Mouse (Mus musculus) stomach, embryonic 15.5 days (tissue): ENCODE results near the gene Zhx3. TPM values are rescaled to one million over a fixed set of nuclear protein-coding genes. Genes with fewer than 3 reads are reported as not detected.
A peak's percentile ranks its signal among the peaks of the same experiment; 100 is the strongest.

ENCODE experiments used
- ATAC-seq: fragments of 200-750 bp; cut with Nextera tagmentation; 2 replicates; pipeline ENCODE4 v1.8.0; 2017; ENCODE audit warnings: low read depth, moderate number of reproducible peaks, moderate TSS enrichment; ENCODE audit not compliant: insufficient read depth, low FRiP score
- H3K27ac ChIP-seq: fragments of 300-500 bp; sonication (generic); 2 replicates; pipeline ENCODE4 v1.5.1; 2015; ENCODE audit warnings: mild to moderate bottlenecking, inconsistent platforms
- H3K27me3 ChIP-seq: fragments of 300-500 bp; sonication (generic); replicated peaks from 2 replicates; pipeline ENCODE4 v1.6.1; 2015; ENCODE audit warnings: inconsistent platforms
- H3K36me3 ChIP-seq: fragments of 300-500 bp; sonication (generic); 2 replicates; pipeline ENCODE4 v1.6.1; 2015; ENCODE audit warnings: inconsistent platforms
- H3K4me1 ChIP-seq: fragments of 300-500 bp; sonication (generic); 2 replicates; pipeline ENCODE4 v1.6.1; 2015; ENCODE audit warnings: inconsistent platforms
- H3K4me2 ChIP-seq: fragments of 300-500 bp; sonication (generic); 2 replicates; pipeline ENCODE4 v1.6.1; 2015; ENCODE audit warnings: mild to moderate bottlenecking, inconsistent platforms
- H3K4me3 ChIP-seq: fragments of 300-500 bp; sonication (generic); replicated peaks from 2 replicates; pipeline ENCODE4 v1.5.1; 2015; ENCODE audit warnings: inconsistent platforms
- H3K9ac ChIP-seq: fragments of 300-500 bp; sonication (generic); 2 replicates; pipeline ENCODE4 v1.6.1; 2015; ENCODE audit warnings: inconsistent platforms
- H3K9me3 ChIP-seq: fragments of 300-500 bp; sonication (generic); 2 replicates; pipeline ENCODE4 v1.6.1; 2016; ENCODE audit warnings: inconsistent platforms
- WGBS: fragments of 180-500 bp; shearing (Covaris S2); methylation state at CpG from one replicate; pipeline ENCODE4 v1.1.7; 2015; 5-methylcytosine and 5-hydroxymethylcytosine counted together
- polyA plus RNA-seq: library from polyadenylated mRNA; unstranded; fragments of >200 nt; fragmentation: Nextera tagmentation; extraction: Ambion mirVana; gene quantifications from 2 replicates; pipeline ENCODE4 v1.2.1, GENCODE M21; 2015

Gene Zhx3
- polyA plus RNA-seq, 1 experiment from 2014 or later, result 8.9 TPM

GRCm38 (mm10) chr2:160908607-160909006 lies 35.8 kb upstream of the Zhx3 start:
- Histone ChIP-seq H3K4me1 (peaks cover 10% of the 10 kb centered on the region; the same call in 1 of the 2 replicates), H3K27me3 (peaks cover 34% of the 10 kb centered on the region; the same call in 1 of the 2 replicates), H3K9me3 (no peaks in the 10 kb centered on the region), H3K36me3 (0 out of 2 replicates have a peak, but pooled peaks cover 5% of the 10 kb centered on the region), H3K4me2 (no peak overlapping the region), H3K27ac (no peak overlapping the region), H3K9ac (no peak overlapping the region), H3K4me3 (no peak overlapping the region)
- no peak for ATAC-seq
- 58% methylated on average over 18 of the region's 18 CpGs for WGBS

- Histone ChIP-seq H3K9ac (no peak overlapping the region), H3K27me3 (0 out of 2 replicates have a peak, but pooled peaks cover 12% of the 10 kb centered on the region), H3K4me3 (no peak overlapping the region), H3K4me1 (0 out of 2 replicates have a peak, but pooled peaks cover 2% of the 10 kb centered on the region), H3K36me3 (0 out of 2 replicates have a peak, but pooled peaks cover 5% of the 10 kb centered on the region), H3K9me3 (no peaks in the 10 kb centered on the region), H3K27ac (no peak overlapping the region), H3K4me2 (no peak overlapping the region)
- 78% methylated on average over 5 of the region's 5 CpGs for WGBS
- no peak for ATAC-seq
These were observed 33.3 kb upstream of the Zhx3 start for GRCm38 (mm10) chr2:160906101-160906500.

- ATAC-seq, result no peak
- H3K27me3 ChIP-seq, result 0 out of 2 replicates have a peak, but pooled peaks cover 6% of the 10 kb centered on the region
These were observed 32.5 kb upstream of the Zhx3 start for GRCm38 (mm10) chr2:160905301-160905700.

GRCm38 (mm10) chr2:160901656-160902412 lies 29.0 kb upstream of the Zhx3 start:
- no peak overlapping the region for H3K27ac ChIP-seq
- H3K4me3 ChIP-seq, result no peak overlapping the region
- H3K4me2 ChIP-seq, result no peak overlapping the region
- no peak overlapping the region for H3K9ac ChIP-seq
- 68% methylated on average over 7 of the region's 7 CpGs for WGBS
- no peaks in the 10 kb centered on the region for H3K9me3 ChIP-seq
- H3K27me3 ChIP-seq, result no peaks in the 10 kb centered on the region
- H3K4me1 ChIP-seq, result no peaks in the 10 kb centered on the region
- no peak for ATAC-seq
- H3K36me3 ChIP-seq, result no peaks in the 10 kb centered on the region

More at GRCm38 (mm10) chr2:160905301-160905700, 32.5 kb upstream of the Zhx3 start:
- Histone ChIP-seq H3K9ac (no peak overlapping the region), H3K4me3 (no peak overlapping the region), H3K36me3 (0 out of 2 replicates have a peak, but pooled peaks cover 5% of the 10 kb centered on the region), H3K4me1 (no peaks in the 10 kb centered on the region), H3K9me3 (no peaks in the 10 kb centered on the region), H3K4me2 (no peak overlapping the region), H3K27ac (no peak overlapping the region)
- 95% methylated on average over 12 of the region's 12 CpGs for WGBS

GRCm38 (mm10) chr2:160891697-160892096 lies 18.9 kb upstream of the Zhx3 start:
- Histone ChIP-seq H3K27me3 (no peaks in the 10 kb centered on the region), H3K27ac (no peak overlapping the region), H3K9me3 (no peaks in the 10 kb centered on the region), H3K4me2 (no peak overlapping the region), H3K36me3 (no peaks in the 10 kb centered on the region), H3K9ac (no peak overlapping the region), H3K4me3 (no peak overlapping the region), H3K4me1 (0 out of 2 replicates have a peak, but pooled peaks cover 2% of the 10 kb centered on the region)
- no peak for ATAC-seq
- WGBS, result 79% methylated on average over 9 of the region's 9 CpGs

GRCm38 (mm10) chr2:160891045-160891444 lies 18.2 kb upstream of the Zhx3 start:
- H3K36me3 ChIP-seq, result no peaks in the 10 kb centered on the region
- WGBS, result 66% methylated on average over 5 of the region's 5 CpGs
- H3K4me1 ChIP-seq, result 0 out of 2 replicates have a peak, but pooled peaks cover 2% of the 10 kb centered on the region
- no peaks in the 10 kb centered on the region for H3K9me3 ChIP-seq
- H3K4me3 ChIP-seq, result no peak overlapping the region
- H3K4me2 ChIP-seq, result no peak overlapping the region
- no peak overlapping the region for H3K9ac ChIP-seq
- ATAC-seq, result no peak
- no peaks in the 10 kb centered on the region for H3K27me3 ChIP-seq
- no peak overlapping the region for H3K27ac ChIP-seq

- under 1% methylated on average over 26 of the region's 26 CpGs for WGBS
- peak overlapping the region; percentile 95 for H3K4me2 ChIP-seq
- H3K9me3 ChIP-seq, result no peaks in the 10 kb centered on the region
- peak overlapping the region; percentile 52 for H3K4me3 ChIP-seq
- no peaks in the 10 kb centered on the region for H3K36me3 ChIP-seq
- H3K9ac ChIP-seq, result peak overlapping the region; percentile 25
- H3K4me1 ChIP-seq, result 0 out of 2 replicates have a peak, but pooled peaks cover 2% of the 10 kb centered on the region
- H3K27me3 ChIP-seq, result no peaks in the 10 kb centered on the region
- H3K27ac ChIP-seq, result peak overlapping the region; percentile 51
- peak; percentile 93 for ATAC-seq
These were observed 15.1 kb upstream of the Zhx3 start for GRCm38 (mm10) chr2:160887859-160888258.

GRCm38 (mm10) chr2:160887284-160887683 lies 14.5 kb upstream of the Zhx3 start:
- Histone ChIP-seq H3K27me3 (no peaks in the 10 kb centered on the region), H3K4me1 (0 out of 2 replicates have a peak, but pooled peaks cover 2% of the 10 kb centered on the region), H3K9ac (peak overlapping the region; percentile 25; the same call in 1 of the 2 replicates), H3K4me3 (peak overlapping the region; percentile 52), H3K36me3 (no peaks in the 10 kb centered on the region), H3K27ac (peak overlapping the region; percentile 51), H3K4me2 (peak overlapping the region; percentile 95), H3K9me3 (no peaks in the 10 kb centered on the region)
- ATAC-seq, result peak; percentile 72
- 1% methylated on average over 11 of the region's 11 CpGs for WGBS

- Histone ChIP-seq H3K27me3 (no peaks in the 10 kb centered on the region), H3K4me1 (0 out of 2 replicates have a peak, but pooled peaks cover 2% of the 10 kb centered on the region), H3K36me3 (no peaks in the 10 kb centered on the region), H3K9me3 (no peaks in the 10 kb centered on the region), H3K9ac (no peak overlapping the region), H3K27ac (no peak overlapping the region), H3K4me2 (no peak overlapping the region), H3K4me3 (no peak overlapping the region)
- WGBS, result 67% methylated on average over 3 of the region's 3 CpGs
- no peak for ATAC-seq
These were observed 13.4 kb upstream of the Zhx3 start for GRCm38 (mm10) chr2:160886221-160886620.

GRCm38 (mm10) chr2:160884830-160885229 lies 12.0 kb upstream of the Zhx3 start:
- no peak overlapping the region for H3K4me3 ChIP-seq
- H3K9me3 ChIP-seq, result no peaks in the 10 kb centered on the region
- no peak overlapping the region for H3K4me2 ChIP-seq
- no peak overlapping the region for H3K27ac ChIP-seq
- 0 out of 2 replicates have a peak, but pooled peaks cover 2% of the 10 kb centered on the region for H3K4me1 ChIP-seq
- 19% methylated on average over 2 of the region's 2 CpGs for WGBS
- no peaks in the 10 kb centered on the region for H3K36me3 ChIP-seq
- no peak overlapping the region for H3K9ac ChIP-seq
- no peak for ATAC-seq
- no peaks in the 10 kb centered on the region for H3K27me3 ChIP-seq

- WGBS, result 60% methylated on average over 4 of the region's 4 CpGs
- Histone ChIP-seq H3K27ac (no peak overlapping the region), H3K4me2 (no peak overlapping the region), H3K4me1 (0 out of 2 replicates have a peak, but pooled peaks cover 2% of the 10 kb centered on the region), H3K9me3 (no peaks in the 10 kb centered on the region), H3K36me3 (no peaks in the 10 kb centered on the region), H3K9ac (no peak overlapping the region), H3K27me3 (no peaks in the 10 kb centered on the region), H3K4me3 (no peak overlapping the region)
- ATAC-seq, result no peak
These were observed 11.1 kb upstream of the Zhx3 start for GRCm38 (mm10) chr2:160883912-160884311.

- Histone ChIP-seq H3K4me1 (0 out of 2 replicates have a peak, but pooled peaks cover 1% of the 10 kb centered on the region), H3K9ac (no peak overlapping the region), H3K27me3 (no peaks in the 10 kb centered on the region), H3K27ac (no peak overlapping the region), H3K9me3 (no peaks in the 10 kb centered on the region), H3K4me3 (no peak overlapping the region), H3K4me2 (no peak overlapping the region), H3K36me3 (no peaks in the 10 kb centered on the region)
- 79% methylated on average over 5 of the region's 5 CpGs for WGBS
- ATAC-seq, result no peak
These were observed 9.6 kb upstream of the Zhx3 start for GRCm38 (mm10) chr2:160882436-160882835.
